Mouse (Mus musculus) cerebellum, adult 2 months (tissue): Measurements from ENCODE around the gene Dnah11. TPM values are rescaled to one million over a fixed set of nuclear protein-coding genes. Genes with fewer than 3 reads are reported as not detected.

Experiments used
- DNase-seq, 2 experiments: peaks; one replicate each; pipeline ENCODE4 v3.0.0; 2021
- H3K27ac ChIP-seq: fragments of 200-500 bp; 2 replicates; pipeline ENCODE4 v1.5.1; 2012; ENCODE audit warnings: low read length, control low read depth, inconsistent platforms; ENCODE audit not compliant: insufficient read depth
- H3K27me3 ChIP-seq: fragments of 200-500 bp; 2 replicates; pipeline ENCODE4 v1.6.1; 2012; ENCODE audit warnings: inconsistent platforms, mild to moderate bottlenecking, low read length, moderate library complexity; ENCODE audit not compliant: control insufficient read depth, insufficient read depth
- H3K4me1 ChIP-seq: fragments of 200-500 bp; 2 replicates; pipeline ENCODE4 v1.6.1; 2011; ENCODE audit warnings: low read length; ENCODE audit not compliant: control insufficient read depth, insufficient read depth
- H3K4me3 ChIP-seq: fragments of 200-500 bp; replicated peaks from 2 replicates; pipeline ENCODE3; 2011; ENCODE audit warnings: mild to moderate bottlenecking, low read depth, low read length, control low read depth; ENCODE audit not compliant: insufficient read depth
- CTCF ChIP-seq: fragments of 200-500 bp; IDR thresholded peaks from 2 replicates; pipeline ENCODE4 v1.5.1; 2011; ENCODE audit warnings: low read depth, mild to moderate bottlenecking, control low read depth, low read length, moderate library complexity, borderline replicate concordance; ENCODE audit not compliant: insufficient read depth
- POLR2A ChIP-seq: fragments of 200-500 bp; IDR thresholded peaks from 2 replicates; pipeline ENCODE4 v1.6.1; 2011; ENCODE audit warnings: low read length, control low read depth, borderline replicate concordance; ENCODE audit not compliant: insufficient read depth
- WGBS: fragments of 180-500 bp; shearing (Covaris S2); methylation state at CpG from one replicate; pipeline ENCODE4 v1.1.7; 2018; 5-methylcytosine and 5-hydroxymethylcytosine counted together
- polyA plus RNA-seq: library from polyadenylated mRNA; depleted of rRNA; stranded (reverse); fragments of >200 nt; gene quantifications from 2 replicates; pipeline ENCODE4 v1.2.3, GENCODE M21; 2012

The Dnah11 gene
- polyA plus RNA-seq, 1 experiment, result 7.5 TPM

GRCm38 (mm10) chr12:118112599-118112998, 86.2 kb downstream of the Dnah11 start:
- Histone ChIP-seq H3K27me3 (no peaks in the 10 kb centered on the region), H3K4me1 (peaks cover 11% of the 10 kb centered on the region), H3K27ac (peak overlapping the region; percentile 98), H3K4me3 (no peak overlapping the region)
- DNase-seq, result peak; percentile 86 to 95
- no peak for TF ChIP-seq POLR2A
- no peak for TF ChIP-seq CTCF
- WGBS, result 9% methylated on average over 8 of the region's 8 CpGs

GRCm38 (mm10) chr12:118111896-118112295, 86.9 kb downstream of the Dnah11 start:
- Histone ChIP-seq H3K4me1 (peaks cover 11% of the 10 kb centered on the region), H3K27me3 (no peaks in the 10 kb centered on the region), H3K27ac (peak overlapping the region; percentile 98), H3K4me3 (no peak overlapping the region)
- 87% methylated on average over 3 of the region's 3 CpGs for WGBS
- DNase-seq, result no peak
- TF ChIP-seq CTCF, result no peak
- TF ChIP-seq POLR2A, result no peak

- 93% methylated on average over 1 of the region's 1 CpGs for WGBS
- H3K27ac ChIP-seq, result no peak overlapping the region
- H3K4me1 ChIP-seq, result peaks cover 18% of the 10 kb centered on the region
- DNase-seq, result no peak
- no peak for TF ChIP-seq CTCF
- TF ChIP-seq POLR2A, result no peak
- no peak overlapping the region for H3K4me3 ChIP-seq
- H3K27me3 ChIP-seq, result no peaks in the 10 kb centered on the region
Observed at GRCm38 (mm10) chr12:118107719-118108118, 91.1 kb downstream of the Dnah11 start.

- 8% methylated on average over 4 of the region's 4 CpGs for WGBS
- peak; percentile 79 to 96 for DNase-seq
- Histone ChIP-seq H3K27me3 (no peaks in the 10 kb centered on the region), H3K4me1 (peaks cover 11% of the 10 kb centered on the region; the same call in 1 of the 2 replicates), H3K4me3 (no peak overlapping the region), H3K27ac (peak overlapping the region; percentile 91)
- no peak for TF ChIP-seq CTCF
- TF ChIP-seq POLR2A, result peak; percentile 23; the same call in 1 of the 2 replicates
Observed at GRCm38 (mm10) chr12:118104520-118104919, 94.3 kb downstream of the Dnah11 start.

- no peaks in the 10 kb centered on the region for H3K27me3 ChIP-seq
- 76% methylated on average over 5 of the region's 5 CpGs for WGBS
- peaks cover 15% of the 10 kb centered on the region; the same call in 1 of the 2 replicates for H3K4me1 ChIP-seq
- DNase-seq, result no peak
- TF ChIP-seq CTCF (no peak), POLR2A (no peak)
- H3K27ac ChIP-seq, result no peak overlapping the region
- H3K4me3 ChIP-seq, result no peak overlapping the region
Observed at GRCm38 (mm10) chr12:118099694-118100093, 99.1 kb downstream of the Dnah11 start.

GRCm38 (mm10) chr12:118098257-118098656, 100.6 kb downstream of the Dnah11 start:
- WGBS, result 11% methylated on average over 3 of the region's 3 CpGs
- DNase-seq, result peak; percentile 73 to 88
- Histone ChIP-seq H3K4me3 (no peak overlapping the region), H3K27ac (no peak overlapping the region), H3K4me1 (peaks cover 12% of the 10 kb centered on the region; the same call in 1 of the 2 replicates), H3K27me3 (no peaks in the 10 kb centered on the region)
- no peak for TF ChIP-seq POLR2A
- TF ChIP-seq CTCF, result no peak

GRCm38 (mm10) chr12:118094946-118095345, 103.9 kb downstream of the Dnah11 start:
- no peaks in the 10 kb centered on the region for H3K27me3 ChIP-seq
- H3K4me1 ChIP-seq, result peaks cover 9% of the 10 kb centered on the region; the same call in 1 of the 2 replicates
- H3K4me3 ChIP-seq, result no peak overlapping the region
- TF ChIP-seq CTCF, result no peak
- TF ChIP-seq POLR2A, result no peak
- H3K27ac ChIP-seq, result no peak overlapping the region
- WGBS, result 92% methylated on average over 4 of the region's 4 CpGs
- no peak for DNase-seq

- peak; percentile 48 to 49 for DNase-seq
Observed at GRCm38 (mm10) chr12:118085291-118085690, 113.6 kb downstream of the Dnah11 start.

GRCm38 (mm10) chr12:118084806-118085205, 114.0 kb downstream of the Dnah11 start:
- no peak overlapping the region for H3K4me3 ChIP-seq
- peaks cover 5% of the 10 kb centered on the region; the same call in 1 of the 2 replicates for H3K4me1 ChIP-seq
- no peak for DNase-seq
- no peak for TF ChIP-seq CTCF
- no peak for TF ChIP-seq POLR2A
- H3K27me3 ChIP-seq, result no peaks in the 10 kb centered on the region
- no peak overlapping the region for H3K27ac ChIP-seq
- 96% methylated on average over 3 of the region's 3 CpGs for WGBS

More at GRCm38 (mm10) chr12:118085291-118085690, 113.6 kb downstream of the Dnah11 start:
- Histone ChIP-seq H3K27ac (no peak overlapping the region), H3K4me1 (peaks cover 5% of the 10 kb centered on the region; the same call in 1 of the 2 replicates), H3K4me3 (no peak overlapping the region), H3K27me3 (no peaks in the 10 kb centered on the region)
- TF ChIP-seq CTCF (no peak), POLR2A (no peak)
- WGBS, result 79% methylated on average over 1 of the region's 1 CpGs
